Mouse (Mus musculus): ENCODE data around the gene Ets1.

Gene Ets1

GRCm38 (mm10) chr9:32666611-32667517 is 30.8 kb downstream of the Ets1 start:
- peak; percentile 64 to 79 for DNase-seq

GRCm38 (mm10) chr9:32667518-32667908 is 31.5 kb downstream of the Ets1 start:
- no peak for DNase-seq

DNA sequence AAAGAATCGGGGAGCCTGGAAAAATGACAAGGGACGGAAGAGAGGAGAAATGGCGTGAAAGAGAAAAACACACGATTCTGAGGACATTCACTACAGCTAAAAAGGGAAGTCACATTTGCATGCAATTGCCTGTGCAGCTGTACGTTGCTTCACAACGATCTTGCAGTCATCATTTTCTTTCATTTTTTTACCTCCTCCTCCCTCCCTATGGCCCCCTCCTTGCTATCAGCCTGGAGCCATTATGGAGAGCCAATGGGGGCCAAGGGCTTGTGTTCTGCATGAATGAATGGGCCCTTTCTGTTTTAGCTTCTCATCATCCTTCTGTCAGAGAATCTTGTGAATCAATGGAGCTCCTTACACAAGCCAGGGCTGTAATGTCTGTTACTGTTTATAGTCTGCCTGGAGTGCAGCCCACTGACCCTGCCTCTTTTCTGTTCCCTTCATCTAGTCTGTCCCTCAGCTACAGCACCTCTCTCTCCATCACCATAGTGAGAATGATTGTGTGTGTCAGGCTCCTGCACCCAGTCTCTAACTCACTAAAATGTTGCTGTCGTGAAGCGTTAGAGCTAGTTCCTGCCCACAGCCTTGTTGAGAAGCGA is 32.2 kb downstream of the Ets1 start:
- DNase-seq = no peak

- no peak for DNase-seq
These were observed 33.4 kb downstream of the Ets1 start for GRCm38 (mm10) chr9:32669397-32669796.

DNA sequence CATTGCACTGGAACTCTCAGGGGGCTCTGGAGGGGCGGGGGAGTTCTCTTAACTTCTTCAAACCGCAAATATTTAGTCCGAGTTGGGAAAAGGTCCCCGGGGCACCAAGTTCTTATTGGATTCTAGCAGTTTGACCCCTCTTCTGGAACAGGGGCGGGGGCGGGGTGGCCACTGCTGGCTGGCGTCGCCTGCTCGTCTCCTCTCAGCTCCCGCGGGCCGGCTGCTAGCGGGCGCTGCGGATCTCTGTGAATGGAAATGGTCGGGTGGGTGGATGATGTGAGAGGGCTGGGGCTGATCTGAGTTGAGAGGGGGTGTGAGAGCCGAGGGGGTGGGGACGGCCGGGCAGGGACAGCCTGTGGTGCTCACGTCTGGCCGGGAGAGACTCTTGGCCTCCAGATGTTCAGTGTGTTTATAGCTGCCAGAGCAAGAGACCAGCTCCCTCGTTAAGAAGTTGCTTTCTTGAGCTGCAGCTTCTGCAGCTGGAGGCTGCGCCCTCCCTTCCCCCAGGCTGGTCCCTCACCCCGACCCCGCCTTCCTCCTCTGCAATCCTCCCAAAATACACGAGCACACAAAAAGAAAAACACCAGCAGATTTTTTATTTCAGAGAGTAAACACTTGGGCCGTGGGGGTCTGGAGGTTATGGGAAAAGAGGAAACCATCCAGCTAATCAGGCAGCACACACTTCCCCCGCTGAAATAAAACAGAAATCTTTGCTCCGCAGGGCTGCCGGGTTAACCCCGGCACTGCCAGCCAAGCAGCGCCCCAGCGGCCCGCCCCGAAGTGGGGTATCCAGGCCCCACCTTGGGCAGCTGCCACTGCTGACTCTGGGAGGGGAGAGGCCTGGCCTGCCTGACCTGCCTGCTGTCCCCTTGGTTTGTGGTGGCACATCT is 36.2 kb downstream of the Ets1 start:
- DNase-seq = peak in 1 of 2 experiments; percentile 25

GRCm38 (mm10) chr9:32673923-32674322 is 37.9 kb downstream of the Ets1 start:
- no peak for DNase-seq

DNA sequence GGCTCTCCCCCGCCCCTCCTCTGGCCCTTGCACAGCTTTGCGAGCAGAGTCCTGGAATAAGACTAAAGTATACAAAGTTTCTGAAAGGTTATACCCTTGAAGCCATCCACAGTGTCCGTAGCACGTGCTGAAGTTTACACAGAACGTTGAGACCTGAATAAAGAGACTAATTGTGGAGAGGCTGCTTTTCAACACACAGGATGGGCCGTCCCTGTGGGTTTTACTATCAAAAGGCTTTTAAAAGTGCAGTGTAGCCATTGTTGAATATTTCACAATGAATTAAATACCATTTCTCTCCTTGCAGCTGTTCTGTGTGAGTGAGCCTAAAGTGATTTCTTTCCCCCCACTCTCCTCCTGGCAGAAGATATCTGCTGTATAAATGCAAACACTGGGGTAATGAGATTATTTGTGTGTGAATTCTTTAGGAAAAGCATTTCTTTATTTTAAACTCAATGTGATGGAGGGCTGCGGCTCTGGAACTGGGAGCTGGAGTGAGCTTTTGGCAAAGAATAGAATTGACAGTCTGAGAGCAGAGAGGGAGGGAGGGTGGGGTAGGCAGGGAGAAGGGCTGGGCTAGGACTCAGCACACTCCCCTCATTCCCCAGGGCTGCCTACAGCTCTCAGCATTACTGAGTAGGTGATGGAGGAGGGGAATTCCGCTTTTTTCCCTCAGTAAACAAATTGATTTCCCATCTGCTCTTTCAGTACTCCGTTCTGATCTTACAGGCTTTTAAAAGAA is 39.8 kb downstream of the Ets1 start:
- no peak for DNase-seq

DNA sequence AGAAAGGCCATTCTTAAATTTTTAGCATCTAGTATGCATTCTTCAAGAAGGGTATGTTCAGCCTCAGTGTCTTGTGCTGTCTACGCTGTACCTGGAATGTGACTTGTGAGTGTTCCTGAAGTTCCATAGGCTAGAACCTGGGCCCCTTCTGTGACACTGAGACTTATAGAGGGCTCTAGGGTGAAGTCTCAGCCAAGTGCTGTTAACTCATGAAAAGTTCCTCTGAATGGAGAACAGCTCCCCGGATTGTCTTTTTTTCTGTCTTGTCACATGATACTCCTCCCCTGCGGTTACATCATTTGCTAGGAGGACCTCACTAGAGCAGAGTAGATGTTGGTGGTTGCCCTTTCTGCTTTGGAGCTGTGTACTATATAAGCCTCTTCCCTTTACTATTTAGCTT is 40.5 kb downstream of the Ets1 start:
- DNase-seq = no peak

- no peak for DNase-seq
These were observed 41.6 kb downstream of the Ets1 start for GRCm38 (mm10) chr9:32677646-32678045.

DNA sequence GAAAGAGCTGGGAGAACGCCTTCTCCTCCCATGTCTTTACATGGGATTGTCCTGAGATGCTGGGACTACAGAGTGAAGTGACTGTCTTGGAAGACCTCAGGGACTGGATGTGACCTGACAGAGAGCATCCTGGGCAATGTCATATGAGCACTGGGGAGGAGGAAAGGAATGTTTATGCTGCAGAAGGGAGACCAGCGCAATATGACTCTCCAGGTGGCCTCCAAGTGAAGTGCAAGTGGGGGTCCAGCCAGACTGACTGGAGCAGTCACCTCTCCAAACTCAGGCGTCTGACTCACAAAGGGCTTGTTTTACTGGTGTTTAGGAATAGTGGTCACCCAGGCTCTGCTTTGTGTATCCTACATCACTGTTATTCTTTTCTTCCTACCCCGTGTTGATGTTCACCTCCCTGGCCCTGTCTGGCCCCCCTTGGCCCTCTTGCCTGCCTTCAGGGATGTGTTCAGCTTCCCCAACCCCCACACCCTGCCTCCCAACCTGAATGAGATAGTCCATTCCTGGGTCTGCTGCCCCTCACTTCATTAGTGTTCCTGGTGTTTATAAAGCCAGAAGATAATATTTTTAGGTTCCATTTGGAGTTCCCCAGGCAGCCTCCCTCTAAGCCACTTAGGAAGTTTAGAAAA is 42.2 kb downstream of the Ets1 start:
- no peak for DNase-seq

DNA sequence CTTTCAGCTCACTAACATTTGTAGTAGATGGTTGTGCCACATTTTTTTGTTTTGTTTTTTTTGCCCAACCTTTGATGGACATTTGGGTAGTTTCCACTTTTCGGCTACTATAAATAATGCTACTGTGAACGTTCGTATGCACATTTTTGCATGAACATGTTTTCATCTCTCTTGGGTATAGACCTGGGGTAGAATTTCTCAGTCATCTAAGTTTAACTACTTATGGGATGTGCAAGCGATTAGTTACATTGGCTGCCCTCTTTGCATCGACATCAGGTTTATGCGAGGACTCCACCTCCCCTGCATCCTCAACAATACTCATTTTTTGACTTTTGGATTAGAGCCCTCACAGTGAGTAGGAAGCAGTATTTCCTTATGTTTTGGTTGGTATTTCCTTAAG is 43.5 kb downstream of the Ets1 start:
- no peak for DNase-seq

- DNase-seq = no peak
These were observed 44.2 kb downstream of the Ets1 start for GRCm38 (mm10) chr9:32680201-32680600.

GRCm38 (mm10) chr9:32685793-32686558 is 50.0 kb downstream of the Ets1 start:
- no peak for DNase-seq

DNA sequence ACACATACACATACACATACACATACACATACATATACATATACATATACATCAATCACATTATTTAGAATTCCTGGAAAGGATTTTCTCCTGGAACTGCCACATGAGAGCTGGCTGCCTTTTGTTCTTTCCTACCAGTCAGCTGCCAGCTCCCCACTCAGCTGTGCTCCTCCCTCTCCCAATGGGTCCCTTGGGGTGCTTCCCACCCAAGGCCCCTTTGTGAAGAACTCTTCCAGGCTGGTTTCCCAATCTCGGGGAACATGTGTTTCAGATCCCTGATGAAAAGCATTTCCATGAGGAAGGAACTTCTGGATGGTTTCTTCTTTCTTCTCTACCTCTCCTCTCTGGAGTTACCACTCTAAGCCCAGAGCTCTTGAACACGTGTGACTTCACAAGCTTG is 52.3 kb downstream of the Ets1 start:
- no peak for DNase-seq

- no peak for DNase-seq
These were observed 55.3 kb downstream of the Ets1 start for GRCm38 (mm10) chr9:32691151-32691925.

DNA sequence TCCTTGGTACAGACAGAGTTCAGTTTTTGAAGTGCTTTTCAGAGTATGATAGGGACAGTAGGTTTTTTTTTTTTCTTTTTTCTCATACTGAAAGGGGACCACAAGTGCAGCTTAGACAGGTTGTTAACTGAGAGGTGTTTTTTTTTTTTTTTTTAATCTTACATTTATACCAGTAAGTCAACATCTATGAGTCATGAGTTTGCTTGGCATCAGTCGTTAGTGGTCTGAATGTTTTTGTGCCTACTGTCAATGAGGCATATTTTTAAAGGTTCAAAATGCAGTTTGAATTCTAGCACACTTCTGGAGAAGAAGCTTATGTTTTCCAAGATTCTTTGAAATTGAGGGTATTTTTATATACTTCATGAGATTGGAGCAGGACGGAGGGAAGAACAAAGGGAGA is 56.9 kb downstream of the Ets1 start:
- no peak for DNase-seq

DNA sequence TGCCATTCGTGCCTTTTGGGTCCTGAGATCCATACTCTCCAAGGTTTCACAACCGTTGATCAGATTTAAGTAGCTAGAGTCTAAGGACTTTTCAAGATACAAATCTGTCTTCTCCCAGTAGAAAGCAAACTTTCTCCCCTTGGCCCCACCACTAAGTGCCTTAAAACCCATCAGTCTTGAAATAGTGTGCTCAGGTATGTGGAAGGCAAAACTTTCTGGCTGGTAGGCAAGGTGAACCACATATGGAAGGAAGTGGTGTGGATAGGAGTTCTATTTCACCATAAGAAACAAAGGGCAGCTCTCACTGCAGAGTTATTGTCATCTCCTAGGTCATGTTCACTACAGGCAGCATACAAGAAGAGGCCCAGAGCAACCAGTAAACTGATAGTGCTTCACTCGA is 57.4 kb downstream of the Ets1 start:
- DNase-seq = no peak

DNA sequence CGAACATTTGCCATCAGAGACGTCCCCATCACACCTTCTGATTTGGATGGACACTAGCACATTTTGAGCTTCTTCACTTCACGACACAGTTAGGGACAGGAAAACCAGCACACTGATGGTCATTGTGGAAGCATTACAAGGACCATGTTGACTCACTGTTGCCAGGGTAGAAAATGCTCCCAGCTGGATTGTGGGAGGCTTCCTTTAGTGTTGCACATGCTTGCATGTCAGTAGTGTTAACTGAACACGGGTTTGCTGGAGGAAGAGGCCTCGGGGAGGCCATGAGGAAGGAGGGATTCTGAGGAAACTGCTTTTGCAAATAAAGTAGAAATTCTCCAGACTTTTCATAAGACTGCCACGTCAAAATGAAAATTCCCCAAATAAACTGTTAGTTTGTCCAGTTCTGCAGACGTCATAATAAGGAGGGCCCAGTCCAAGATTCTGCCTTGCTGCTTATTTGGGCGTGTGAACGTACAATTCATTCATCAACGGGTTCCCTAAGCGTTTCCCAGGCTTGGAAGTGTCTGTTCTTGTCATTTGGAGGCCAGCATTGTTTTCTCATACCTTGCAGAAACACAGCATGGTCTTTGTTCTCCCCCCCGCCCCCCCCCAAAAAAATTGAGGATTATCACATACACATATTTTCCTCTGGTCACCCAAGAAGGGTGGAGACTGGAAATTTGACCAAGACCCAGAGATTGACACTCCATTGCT is 58.2 kb downstream of the Ets1 start:
- DNase-seq = no peak

DNA sequence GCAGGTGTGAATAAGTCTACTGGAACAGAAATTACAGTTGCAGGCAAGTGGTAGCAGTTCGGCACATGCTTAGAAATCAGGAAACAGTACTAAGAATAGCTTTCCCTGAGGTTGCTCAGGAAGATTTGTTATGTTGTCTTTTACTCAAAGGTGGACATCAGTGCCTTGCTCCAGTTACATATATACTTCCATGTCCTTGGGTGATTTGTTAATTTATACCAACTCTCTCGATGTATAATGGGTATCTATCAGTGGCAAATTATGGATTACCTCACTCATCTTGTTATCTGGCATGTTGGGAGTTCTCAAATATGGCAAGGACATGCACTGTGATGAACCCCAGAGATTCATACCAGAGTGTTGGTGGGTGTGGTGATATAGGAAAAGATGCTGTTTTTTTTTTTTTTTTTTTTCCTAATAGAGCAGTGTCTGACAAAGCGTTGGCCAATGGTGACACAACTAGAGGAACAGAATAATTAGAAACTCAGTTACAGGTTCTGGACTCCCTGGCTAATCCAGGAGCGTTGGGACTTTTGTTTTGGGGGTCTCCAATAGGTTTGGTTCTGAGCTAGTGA is 59.0 kb downstream of the Ets1 start:
- no peak for DNase-seq
